Mouse (Mus musculus) limb, embryonic 12.5 days (tissue): ENCODE results near the gene Gdpd4. TPM values are rescaled to one million over a fixed set of nuclear protein-coding genes. Genes with fewer than 3 reads are reported as not detected.
A peak's percentile ranks its signal among the peaks of the same experiment; 100 is the strongest.

Source experiments
- ATAC-seq: fragments of 200-750 bp; cut with Nextera tagmentation; 2 replicates; pipeline ENCODE4 v1.8.0; 2017; ENCODE audit warnings: low read depth, moderate TSS enrichment; ENCODE audit not compliant: insufficient number of reproducible peaks, insufficient read depth, low FRiP score, low TSS enrichment
- H3K27ac ChIP-seq: fragments of 300-500 bp; sonication (generic); 2 replicates; pipeline ENCODE4 v1.5.1; 2016; ENCODE audit warnings: mild to moderate bottlenecking, moderate library complexity
- H3K27me3 ChIP-seq: fragments of 300-500 bp; sonication (generic); 2 replicates; pipeline ENCODE4 v1.6.1; 2016; ENCODE audit warnings: mild to moderate bottlenecking, moderate library complexity
- H3K36me3 ChIP-seq: fragments of 300-500 bp; sonication (generic); 2 replicates; pipeline ENCODE4 v1.6.1; 2016; ENCODE audit warnings: mild to moderate bottlenecking, moderate library complexity
- H3K4me1 ChIP-seq: fragments of 300-500 bp; sonication (generic); replicated peaks from 2 replicates; pipeline ENCODE4 v1.6.1; 2016
- H3K4me2 ChIP-seq: fragments of 300-500 bp; sonication (generic); 2 replicates; pipeline ENCODE4 v1.6.1; 2016; ENCODE audit warnings: mild to moderate bottlenecking, moderate library complexity
- H3K4me3 ChIP-seq: fragments of 300-500 bp; sonication (generic); replicated peaks from 2 replicates; pipeline ENCODE4 v1.5.1; 2016; ENCODE audit warnings: mild to moderate bottlenecking
- H3K9ac ChIP-seq: fragments of 300-500 bp; sonication (generic); replicated peaks from 2 replicates; pipeline ENCODE4 v1.6.1; 2016; ENCODE audit warnings: mild to moderate bottlenecking, moderate library complexity
- H3K9me3 ChIP-seq: fragments of 300-500 bp; sonication (generic); 2 replicates; pipeline ENCODE4 v1.6.1; 2016; ENCODE audit warnings: mild to moderate bottlenecking, moderate library complexity
- WGBS: fragments of 180-500 bp; shearing (Covaris S2); methylation state at CpG from one replicate; pipeline ENCODE4 v1.1.7; 2016; 5-methylcytosine and 5-hydroxymethylcytosine counted together
- polyA plus RNA-seq: library from polyadenylated mRNA; unstranded; fragments of >200 nt; fragmentation: Nextera tagmentation; extraction: Ambion mirVana; gene quantifications from 2 replicates; pipeline ENCODE4 v1.2.1, GENCODE M21; 2016

The Gdpd4 gene
- polyA plus RNA-seq: not detected in 2 replicates

DNA sequence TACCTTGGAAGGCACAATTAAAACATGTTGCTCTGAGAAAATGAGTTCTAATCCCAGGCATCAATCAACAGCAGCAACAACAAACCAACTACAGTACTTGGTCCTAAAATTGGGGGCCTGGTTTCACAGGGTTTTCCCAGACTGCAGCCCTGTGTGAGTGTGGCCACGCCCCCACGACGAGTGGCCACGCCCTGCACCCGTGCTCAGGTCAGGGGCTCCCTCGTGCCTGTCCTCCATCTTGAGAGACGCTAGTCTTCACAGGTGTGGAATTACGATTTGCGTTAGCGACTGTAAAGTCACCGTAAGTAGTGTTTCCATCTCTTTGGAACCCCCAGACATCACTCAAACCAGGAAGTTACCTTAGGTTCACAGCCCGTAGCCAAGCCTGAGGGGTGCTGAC is at the start of gene Gdpd4:
TSS of gene Gdpd4 (plus strand) at position 214 of the 400 bp plus-strand sequence.
- H3K36me3 ChIP-seq: no peaks in the 10 kb centered on the region
- no peak within 1 kb of the TSS for H3K9ac ChIP-seq
- no peaks in the 10 kb centered on the region for H3K9me3 ChIP-seq
- H3K27me3 ChIP-seq: no peaks in the 10 kb centered on the region
- H3K27ac ChIP-seq: no peak within 1 kb of the TSS
- H3K4me1 ChIP-seq: no peaks in the 10 kb centered on the region
- no peak within 1 kb of the TSS for H3K4me2 ChIP-seq
- WGBS: 72% methylated on average over 12 of the region's 12 CpGs
- ATAC-seq: no peak
- H3K4me3 ChIP-seq: no peak within 1 kb of the TSS

DNA sequence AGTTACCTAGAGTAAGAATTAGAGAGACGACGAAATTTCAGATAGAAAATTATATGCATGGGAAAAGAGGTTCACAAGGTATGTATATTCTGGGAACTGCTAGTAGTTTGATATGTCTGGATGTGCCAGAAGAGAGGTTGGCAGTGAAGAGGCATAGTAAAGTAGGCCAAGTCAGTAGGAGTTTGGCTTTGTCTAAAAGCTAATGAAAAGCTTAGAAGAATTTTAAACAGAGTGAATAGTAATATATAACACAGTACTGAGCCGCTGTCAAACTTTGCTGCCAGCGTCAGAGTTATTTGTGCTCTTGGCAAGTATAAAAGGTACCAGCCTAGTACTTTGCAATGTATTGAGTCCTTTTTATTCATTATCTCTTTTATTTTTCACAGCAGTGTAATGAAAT is 47.4 kb upstream of the Gdpd4 start:
- Histone ChIP-seq H3K4me2 (no peak overlapping the region), H3K4me3 (no peak overlapping the region), H3K4me1 (no peaks in the 10 kb centered on the region), H3K9me3 (no peaks in the 10 kb centered on the region), H3K27me3 (no peaks in the 10 kb centered on the region), H3K27ac (no peak overlapping the region), H3K36me3 (no peaks in the 10 kb centered on the region), H3K9ac (no peak overlapping the region)
- no peak for ATAC-seq
- 96% methylated on average over 4 of the region's 4 CpGs for WGBS

DNA sequence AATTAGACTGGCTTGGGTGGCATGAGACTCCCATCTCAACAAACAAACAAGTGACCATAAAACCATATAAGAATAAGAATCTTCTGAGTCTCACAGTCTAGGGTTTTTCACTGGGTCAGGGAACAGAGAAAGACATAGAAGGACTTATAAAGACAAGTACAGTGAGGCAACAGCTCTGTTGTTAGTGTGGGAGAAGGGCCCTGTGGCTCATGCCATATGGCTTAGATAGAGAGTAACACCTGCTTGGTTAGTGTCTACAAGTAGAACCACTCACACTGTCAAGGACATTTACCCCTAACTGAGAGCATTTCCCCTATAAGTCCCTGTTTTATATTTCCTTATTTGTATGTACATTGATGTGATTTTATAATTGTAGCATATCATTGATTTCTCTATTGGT is 46.4 kb upstream of the Gdpd4 start:
- H3K9me3 ChIP-seq: no peaks in the 10 kb centered on the region
- no peak overlapping the region for H3K4me3 ChIP-seq
- H3K9ac ChIP-seq: no peak overlapping the region
- no peaks in the 10 kb centered on the region for H3K4me1 ChIP-seq
- no peak overlapping the region for H3K27ac ChIP-seq
- no peaks in the 10 kb centered on the region for H3K36me3 ChIP-seq
- no peaks in the 10 kb centered on the region for H3K27me3 ChIP-seq
- ATAC-seq: no peak
- H3K4me2 ChIP-seq: no peak overlapping the region

DNA sequence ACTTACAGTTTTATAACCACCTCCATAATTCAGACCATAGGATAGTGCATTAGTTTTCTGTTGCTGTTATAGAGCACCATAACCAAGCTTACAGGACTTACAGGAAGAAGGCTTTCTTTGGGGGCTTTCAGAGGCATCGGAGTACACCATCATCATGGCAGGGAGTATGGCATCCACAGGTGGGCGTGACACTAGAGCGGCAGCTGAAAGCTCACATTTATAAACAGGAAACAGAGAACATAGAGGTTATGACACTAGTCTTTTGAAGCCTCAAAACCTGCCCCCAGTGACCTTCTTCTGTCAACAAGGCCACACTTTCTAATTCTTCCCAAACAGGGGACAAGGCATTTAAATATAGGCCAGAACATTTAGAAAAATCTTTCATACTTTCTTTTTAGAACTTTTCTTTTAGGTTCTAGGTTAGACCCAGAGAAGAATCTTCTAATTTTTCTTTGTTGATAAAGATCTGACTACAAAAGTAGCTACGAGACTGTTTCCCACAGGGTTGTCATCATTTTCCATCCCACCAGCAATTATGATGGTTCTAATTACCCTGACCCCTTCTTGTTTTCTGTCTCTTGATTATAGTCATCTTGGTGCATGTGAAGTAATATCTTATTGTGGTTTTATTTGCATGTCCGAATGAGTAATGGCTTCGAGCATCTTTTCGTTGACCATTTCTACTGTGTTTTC is 41.8 kb upstream of the Gdpd4 start:
- Histone ChIP-seq H3K4me2 (no peak overlapping the region), H3K4me3 (no peak overlapping the region), H3K27me3 (no peaks in the 10 kb centered on the region), H3K27ac (no peak overlapping the region), H3K36me3 (no peaks in the 10 kb centered on the region), H3K4me1 (no peaks in the 10 kb centered on the region), H3K9me3 (no peaks in the 10 kb centered on the region), H3K9ac (no peak overlapping the region)
- 90% methylated on average over 7 of the region's 7 CpGs for WGBS
- no peak for ATAC-seq

DNA sequence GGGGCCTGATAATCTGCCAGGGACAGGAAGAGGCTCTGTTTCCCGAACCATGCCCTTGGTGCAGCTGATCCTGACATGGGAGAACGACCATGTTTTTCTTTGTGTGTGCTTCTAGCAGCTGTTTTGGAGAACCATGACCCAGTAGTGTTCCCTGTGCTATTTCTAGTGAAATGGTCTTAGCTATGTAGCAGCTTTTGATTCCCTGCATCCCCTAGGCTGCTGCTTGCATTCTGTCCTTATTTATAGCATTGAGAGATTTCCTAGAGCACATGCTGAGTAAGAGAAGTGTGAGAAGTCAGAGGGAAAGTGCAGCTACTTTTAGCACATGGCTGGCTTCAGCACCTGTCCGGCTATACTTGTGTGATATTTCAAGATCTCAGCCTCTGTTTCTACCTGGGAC is 8.1 kb upstream of the Gdpd4 start:
- no peak overlapping the region for H3K27ac ChIP-seq
- no peak overlapping the region for H3K4me2 ChIP-seq
- no peaks in the 10 kb centered on the region for H3K9me3 ChIP-seq
- 79% methylated on average over 3 of the region's 3 CpGs for WGBS
- no peaks in the 10 kb centered on the region for H3K27me3 ChIP-seq
- H3K4me1 ChIP-seq: no peaks in the 10 kb centered on the region
- H3K4me3 ChIP-seq: no peak overlapping the region
- ATAC-seq: no peak
- peaks cover 21% of the 10 kb centered on the region for H3K36me3 ChIP-seq
- no peak overlapping the region for H3K9ac ChIP-seq

DNA sequence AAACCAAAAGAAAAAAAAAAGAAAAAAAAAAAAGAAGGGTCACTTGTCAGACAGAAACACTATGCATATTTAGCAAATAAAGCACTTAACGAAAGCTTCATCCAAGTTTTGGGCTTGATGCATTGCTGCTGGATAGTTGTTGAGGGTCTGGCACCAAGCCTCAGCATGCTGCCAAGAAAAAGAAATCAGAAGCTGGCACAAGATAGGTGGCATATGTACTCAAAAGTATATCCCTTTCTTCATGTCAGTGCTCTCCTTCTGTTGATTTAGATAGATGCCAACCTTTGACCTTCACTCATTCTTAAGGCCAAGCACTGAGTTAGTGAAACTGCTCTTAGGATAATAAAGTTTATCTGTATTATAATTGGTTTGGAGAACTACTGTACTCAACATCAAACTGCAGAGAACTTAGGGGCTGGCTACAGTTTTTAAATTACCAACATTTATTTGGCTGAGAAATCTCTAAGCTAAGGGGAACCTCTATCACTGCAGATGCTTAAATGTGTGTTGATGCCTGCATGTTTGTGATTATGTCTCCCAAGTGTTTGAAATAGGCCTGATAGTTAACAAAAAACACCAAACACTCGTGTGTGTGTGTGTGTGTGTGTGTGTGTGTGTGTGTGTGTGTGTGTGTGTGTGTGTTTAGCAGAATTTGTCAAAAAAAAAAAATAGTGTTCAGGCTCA is 4.8 kb upstream of the Gdpd4 start:
- Histone ChIP-seq H3K36me3 (peaks cover 9% of the 10 kb centered on the region), H3K27ac (no peak overlapping the region), H3K9ac (no peak overlapping the region), H3K4me3 (no peak overlapping the region), H3K27me3 (no peaks in the 10 kb centered on the region), H3K4me2 (no peak overlapping the region), H3K4me1 (no peaks in the 10 kb centered on the region), H3K9me3 (no peaks in the 10 kb centered on the region)
- no peak for ATAC-seq
- 76% methylated on average over 2 of the region's 2 CpGs for whole genome bisulfite sequencing

DNA sequence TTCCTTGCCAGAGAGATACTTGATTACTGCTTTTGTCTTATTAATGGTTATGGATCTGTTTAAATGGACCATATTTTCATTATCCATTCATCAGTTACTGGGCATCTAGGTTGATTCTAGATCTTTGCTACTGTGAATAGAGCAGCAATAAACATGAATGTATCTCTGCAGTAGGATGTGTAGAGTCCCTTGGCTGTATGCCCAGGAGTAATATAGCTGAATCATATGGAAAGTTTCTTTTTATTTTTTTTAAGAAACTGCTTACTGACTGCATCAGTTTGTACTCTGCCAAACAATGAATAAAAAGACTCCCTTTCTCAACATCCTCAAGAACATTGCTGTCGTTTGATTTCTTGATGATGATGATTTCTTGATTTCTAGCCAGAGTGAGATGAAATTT is 6.1 kb downstream of the Gdpd4 start:
- Histone ChIP-seq H3K27ac (no peak overlapping the region), H3K36me3 (no peaks in the 10 kb centered on the region)

DNA sequence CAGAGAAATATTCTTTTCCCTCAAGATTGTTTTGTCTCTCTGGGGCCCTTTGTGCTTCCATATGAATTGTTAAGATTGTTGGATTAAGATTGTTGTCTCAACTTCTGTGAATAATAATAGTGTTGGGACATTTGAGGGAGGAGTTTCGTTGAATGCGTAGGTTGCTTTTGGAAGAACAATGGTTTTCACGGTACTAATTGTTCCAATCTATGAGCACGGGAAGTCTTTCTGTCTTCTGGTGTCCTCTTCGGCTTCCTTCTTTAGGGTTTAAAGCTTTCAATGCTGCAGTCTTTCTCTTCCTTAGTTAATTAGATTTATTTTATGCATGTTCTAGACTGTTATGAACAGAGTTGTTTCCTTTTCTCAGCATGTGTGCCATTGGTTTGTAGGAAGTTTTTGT is 7.2 kb downstream of the Gdpd4 start:
- H3K4me3 ChIP-seq: no peak overlapping the region

More for the DNA sequence above, 6.1 kb downstream of the Gdpd4 start:
- H3K27me3 ChIP-seq: no peaks in the 10 kb centered on the region
- H3K9ac ChIP-seq: no peak overlapping the region
- H3K4me3 ChIP-seq: no peak overlapping the region
- WGBS: 78% methylated on average over 1 of the region's 1 CpGs
- no peaks in the 10 kb centered on the region for H3K9me3 ChIP-seq
- no peak for ATAC-seq
- no peak overlapping the region for H3K4me2 ChIP-seq
- no peaks in the 10 kb centered on the region for H3K4me1 ChIP-seq

DNA sequence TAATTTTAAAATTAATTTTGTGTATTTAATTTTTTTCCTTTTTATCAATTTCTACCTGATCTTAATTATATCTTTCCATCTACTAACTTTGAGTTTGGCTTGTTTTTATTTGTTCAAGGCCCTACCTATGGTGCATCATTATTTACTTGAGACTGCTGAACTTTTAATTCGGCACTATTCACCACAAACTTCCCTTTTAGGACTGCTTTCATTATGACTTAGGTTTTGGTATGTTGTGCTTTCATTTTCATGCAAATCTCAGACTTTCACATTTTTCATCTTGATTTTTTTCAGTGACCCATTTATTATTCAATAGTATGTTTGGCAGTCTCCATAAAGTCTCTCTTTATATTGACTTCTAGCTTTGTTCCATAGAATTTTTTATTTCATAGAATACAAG is 24.7 kb downstream of the Gdpd4 start:
- H3K4me3 ChIP-seq: no peak overlapping the region
- ATAC-seq: no peak
- no peak overlapping the region for H3K4me2 ChIP-seq
- WGBS: 95% methylated on average over 1 of the region's 1 CpGs
- H3K9ac ChIP-seq: no peak overlapping the region
- no peaks in the 10 kb centered on the region for H3K36me3 ChIP-seq
- H3K4me1 ChIP-seq: no peaks in the 10 kb centered on the region
- no peaks in the 10 kb centered on the region for H3K27me3 ChIP-seq
- H3K9me3 ChIP-seq: no peaks in the 10 kb centered on the region
- H3K27ac ChIP-seq: no peak overlapping the region

More for the DNA sequence above, 7.2 kb downstream of the Gdpd4 start:
- no peak for ATAC-seq
- no peak overlapping the region for H3K4me2 ChIP-seq
- no peaks in the 10 kb centered on the region for H3K4me1 ChIP-seq
- H3K27me3 ChIP-seq: no peaks in the 10 kb centered on the region
- no peaks in the 10 kb centered on the region for H3K36me3 ChIP-seq
- no peaks in the 10 kb centered on the region for H3K9me3 ChIP-seq
- no peak overlapping the region for H3K27ac ChIP-seq
- H3K9ac ChIP-seq: no peak overlapping the region
- 96% methylated on average over 5 of the region's 5 CpGs for WGBS

DNA sequence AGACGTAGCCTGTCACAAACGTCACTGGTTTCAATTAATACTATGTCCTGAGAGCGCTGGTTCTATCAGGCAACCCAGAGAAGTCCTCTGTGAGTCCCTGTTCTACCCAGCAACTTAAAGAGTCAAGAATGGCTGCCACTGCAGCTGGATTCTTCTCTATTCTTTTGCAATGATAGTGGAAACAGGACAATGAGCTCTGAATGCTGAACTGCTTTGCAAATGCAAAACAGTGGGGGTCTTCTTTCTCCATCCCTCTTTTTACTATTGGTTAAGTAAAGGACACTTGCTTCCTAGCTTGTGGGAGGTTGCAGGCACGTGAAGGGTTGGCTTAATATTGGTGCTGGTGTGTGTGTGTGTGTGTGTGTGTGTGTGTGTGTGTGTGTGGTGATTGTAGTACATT is 52.7 kb downstream of the Gdpd4 start:
- ATAC-seq: no peak
- H3K36me3 ChIP-seq: no peaks in the 10 kb centered on the region
- H3K9me3 ChIP-seq: no peaks in the 10 kb centered on the region
- 32% methylated on average over 4 of the region's 4 CpGs for WGBS
- H3K4me2 ChIP-seq: no peak overlapping the region
- H3K9ac ChIP-seq: no peak overlapping the region
- H3K27me3 ChIP-seq: no peaks in the 10 kb centered on the region
- H3K4me1 ChIP-seq: no peaks in the 10 kb centered on the region
- H3K27ac ChIP-seq: no peak overlapping the region
- H3K4me3 ChIP-seq: no peak overlapping the region

DNA sequence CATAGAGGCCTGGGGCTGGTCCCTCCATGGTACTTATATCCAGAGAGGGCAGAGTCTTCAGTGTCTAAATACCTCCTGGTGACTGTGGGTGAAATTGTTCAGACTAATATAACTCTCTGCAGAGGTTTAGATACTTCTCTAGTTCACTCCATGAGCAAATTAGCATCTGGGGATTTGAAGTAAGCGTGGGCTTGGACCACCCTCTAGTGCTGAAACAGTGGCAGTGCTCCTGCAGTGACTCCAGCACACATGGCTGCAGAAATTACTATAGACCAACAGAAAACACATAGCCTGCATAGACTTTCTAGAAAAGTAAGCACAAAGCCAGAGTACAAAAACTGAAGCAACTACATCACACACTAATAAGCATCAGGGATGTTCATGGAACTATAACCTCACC is 57.7 kb downstream of the Gdpd4 start:
- Histone ChIP-seq H3K27ac (no peak overlapping the region), H3K4me2 (no peak overlapping the region), H3K36me3 (no peaks in the 10 kb centered on the region), H3K9ac (no peak overlapping the region), H3K9me3 (no peaks in the 10 kb centered on the region), H3K4me1 (no peaks in the 10 kb centered on the region), H3K27me3 (no peaks in the 10 kb centered on the region), H3K4me3 (no peak overlapping the region)
- 31% methylated on average over 1 of the region's 1 CpGs for WGBS
- peak; percentile 63; the same call in 1 of the 2 replicates for ATAC-seq
